Mouse (Mus musculus) lung, embryonic 16.5 days (tissue): ENCODE results near the gene Flywch2. TPM values are rescaled to one million over a fixed set of nuclear protein-coding genes. Genes with fewer than 3 reads are reported as not detected.

Experiments
- ATAC-seq: fragments of 200-750 bp; cut with Nextera tagmentation; 2 replicates; pipeline ENCODE4 v1.8.0; 2017; ENCODE audit warnings: low read depth, mild to moderate bottlenecking, moderate library complexity
- H3K27ac ChIP-seq: fragments of 300-500 bp; sonication (generic); 2 replicates; pipeline ENCODE4 v1.5.1; 2014; ENCODE audit warnings: mild to moderate bottlenecking, control low read depth, low read length
- H3K27me3 ChIP-seq: fragments of 300-500 bp; sonication (generic); 2 replicates; pipeline ENCODE4 v1.6.1; 2014; ENCODE audit warnings: low read depth, low read length, mixed read lengths; ENCODE audit not compliant: control insufficient read depth, insufficient read depth
- H3K36me3 ChIP-seq: fragments of 300-500 bp; sonication (generic); 2 replicates; pipeline ENCODE4 v1.6.1; 2014; ENCODE audit warnings: low read length; ENCODE audit not compliant: control insufficient read depth, insufficient read depth
- H3K4me1 ChIP-seq: fragments of 300-500 bp; sonication (generic); replicated peaks from 2 replicates; pipeline ENCODE4 v1.6.1; 2014; ENCODE audit warnings: low read length, mixed read lengths; ENCODE audit not compliant: control insufficient read depth, insufficient read depth
- H3K4me2 ChIP-seq: fragments of 300-500 bp; sonication (generic); 2 replicates; pipeline ENCODE4 v1.6.1; 2014; ENCODE audit warnings: low read depth, low read length, control low read depth
- H3K4me3 ChIP-seq: fragments of 300-500 bp; sonication (generic); 2 replicates; pipeline ENCODE4 v1.5.1; 2014; ENCODE audit warnings: mild to moderate bottlenecking, low read length, control low read depth
- H3K9ac ChIP-seq: fragments of 300-500 bp; sonication (generic); 2 replicates; pipeline ENCODE4 v1.6.1; 2014; ENCODE audit warnings: low read length, control low read depth
- H3K9me3 ChIP-seq: fragments of 300-500 bp; sonication (generic); 2 replicates; pipeline ENCODE4 v1.6.1; 2016; ENCODE audit warnings: low read length; ENCODE audit not compliant: control insufficient read depth
- WGBS: fragments of 180-500 bp; shearing (Covaris S2); extraction: QIAGEN DNeasy Blood & Tissue Kit; methylation state at CpG from one replicate; pipeline ENCODE4 v1.1.7; 2014; 5-methylcytosine and 5-hydroxymethylcytosine counted together
- polyA plus RNA-seq: library from polyadenylated mRNA; unstranded; fragments of >200 nt; fragmentation: Nextera tagmentation; extraction: Ambion mirVana; gene quantifications from 2 replicates; pipeline ENCODE4 v1.2.1, GENCODE M21; 2015

The Flywch2 gene
- polyA plus RNA-seq, 1 experiment from 2014 or later = 31.4 TPM

- no peak for ATAC-seq
- 46% methylated on average over 38 of the region's 38 CpGs for WGBS
- no peak overlapping the region for H3K9ac ChIP-seq
- no peak overlapping the region for H3K4me2 ChIP-seq
- H3K4me3 ChIP-seq = no peak overlapping the region
- peaks cover 60% of the 10 kb centered on the region for H3K27me3 ChIP-seq
- peaks cover 43% of the 10 kb centered on the region for H3K4me1 ChIP-seq
- H3K36me3 ChIP-seq = peaks cover 9% of the 10 kb centered on the region
- no peaks in the 10 kb centered on the region for H3K9me3 ChIP-seq
- H3K27ac ChIP-seq = no peak overlapping the region
Observed at GRCm38 (mm10) chr17:23741359-23742209, 44.3 kb downstream of the Flywch2 start.

- H3K36me3 ChIP-seq = peaks cover 15% of the 10 kb centered on the region
- H3K4me3 ChIP-seq = peak within 1 kb of the TSS; percentile 84
- H3K9me3 ChIP-seq = no peaks in the 10 kb centered on the region
- peak; percentile 44 for ATAC-seq
- peak within 1 kb of the TSS; percentile 88 for H3K27ac ChIP-seq
- peak within 1 kb of the TSS; percentile 85 for H3K9ac ChIP-seq
- H3K4me1 ChIP-seq = peaks cover 39% of the 10 kb centered on the region
- peaks cover 50% of the 10 kb centered on the region for H3K27me3 ChIP-seq
- H3K4me2 ChIP-seq = peak within 1 kb of the TSS; percentile 96
- 3% methylated on average over 13 of the region's 13 CpGs for WGBS
Observed at GRCm38 (mm10) chr17:23740598-23741021, 45.3 kb downstream of the Flywch2 start, which contains the start of gene Paqr4. Gene Paqr4 (minus strand): TSS chr17:23740867.

DNA sequence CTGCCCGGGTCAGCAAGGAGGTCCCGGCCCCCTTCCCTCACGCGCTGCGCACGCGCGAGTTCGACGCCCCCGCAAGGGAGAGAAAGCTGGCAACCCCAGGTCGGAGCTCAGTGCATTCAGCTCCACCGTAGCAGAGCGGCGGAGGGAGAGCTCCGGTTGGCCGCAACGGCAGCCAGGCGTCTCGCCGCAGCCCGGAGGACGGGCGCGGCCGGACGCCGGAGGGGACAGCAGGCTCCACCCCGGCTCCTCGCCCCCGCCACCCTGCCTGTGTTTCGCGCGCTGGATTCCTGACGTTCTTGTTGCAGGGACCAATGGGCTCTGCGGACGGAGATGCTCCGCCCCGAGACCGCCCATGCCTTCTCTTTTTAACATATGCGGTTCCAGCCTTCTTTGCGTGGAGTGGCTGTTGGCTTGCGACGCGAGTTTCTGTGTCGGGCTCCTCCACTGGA, 45.7 kb downstream of the Flywch2 start:
- Histone ChIP-seq H3K4me3 (peak overlapping the region; percentile 84), H3K9ac (peak overlapping the region; percentile 85), H3K36me3 (peaks cover 15% of the 10 kb centered on the region), H3K4me2 (peak overlapping the region; percentile 96), H3K9me3 (no peaks in the 10 kb centered on the region), H3K27me3 (peaks cover 46% of the 10 kb centered on the region), H3K27ac (peak overlapping the region; percentile 88), H3K4me1 (peaks cover 35% of the 10 kb centered on the region)
- WGBS = under 1% methylated on average over 45 of the region's 46 CpGs
- ATAC-seq = peak; percentile 91

DNA sequence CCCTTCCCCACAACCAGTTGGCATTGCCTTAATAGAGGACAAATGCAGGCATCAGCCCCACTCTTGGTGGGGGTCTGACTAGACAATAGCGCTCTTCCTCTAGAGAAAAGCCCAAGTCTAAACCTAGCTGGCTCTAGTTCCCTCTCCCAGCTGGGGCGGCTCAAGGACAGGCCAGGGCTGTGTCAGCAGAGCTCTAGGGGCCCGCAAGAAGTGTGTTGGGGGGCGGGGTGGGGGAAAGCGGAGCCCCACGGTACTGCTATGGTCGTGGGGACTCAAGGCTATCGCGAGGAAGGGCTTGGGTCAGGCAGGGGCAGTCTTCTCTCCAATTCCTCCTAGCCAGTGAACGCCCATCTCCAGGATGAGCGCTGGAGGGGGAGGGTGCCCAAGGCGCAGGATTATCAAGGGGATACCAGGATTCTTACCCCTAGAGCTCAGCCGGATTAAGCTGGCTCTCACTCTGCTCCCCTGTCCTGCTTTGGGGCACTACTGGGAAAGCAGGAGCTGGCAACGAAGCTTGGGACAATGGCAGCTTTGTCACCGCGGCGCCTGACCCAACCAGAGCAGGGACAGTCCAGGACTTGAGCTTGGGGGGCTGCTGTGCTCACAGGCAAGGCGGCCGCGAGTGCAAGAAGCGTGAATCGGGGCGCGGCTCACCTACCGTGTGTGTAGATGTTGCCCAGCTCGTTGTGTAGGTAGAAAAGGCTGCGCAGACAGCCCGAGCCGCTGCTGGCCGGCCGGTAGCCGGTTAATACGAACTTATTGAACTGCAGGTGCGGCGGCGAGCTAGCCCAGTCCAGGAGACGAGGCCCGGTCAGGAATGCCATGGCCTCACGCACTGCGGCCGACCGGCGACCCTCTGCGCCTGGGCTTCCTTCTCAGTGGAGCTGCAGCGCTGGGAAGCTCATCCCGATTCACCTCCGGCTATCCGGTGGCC, 46.4 kb downstream of the Flywch2 start:
- Histone ChIP-seq H3K27ac (peak overlapping the region; percentile 88), H3K4me3 (peak overlapping the region; percentile 84), H3K4me2 (peak overlapping the region; percentile 96), H3K9me3 (no peaks in the 10 kb centered on the region), H3K36me3 (peaks cover 15% of the 10 kb centered on the region), H3K27me3 (peaks cover 39% of the 10 kb centered on the region), H3K4me1 (peaks cover 33% of the 10 kb centered on the region), H3K9ac (peak overlapping the region; percentile 85)
- ATAC-seq = peak; percentile 51
- under 1% methylated on average over 46 of the region's 48 CpGs for WGBS

- Histone ChIP-seq H3K9me3 (no peaks in the 10 kb centered on the region), H3K27me3 (peaks cover 32% of the 10 kb centered on the region), H3K4me3 (peak overlapping the region; percentile 84), H3K36me3 (peaks cover 15% of the 10 kb centered on the region), H3K9ac (peak overlapping the region; percentile 85), H3K4me2 (peak overlapping the region; percentile 96), H3K27ac (peak overlapping the region; percentile 88), H3K4me1 (peaks cover 36% of the 10 kb centered on the region)
- 43% methylated on average over 2 of the region's 2 CpGs for WGBS
- no peak for ATAC-seq
Observed at GRCm38 (mm10) chr17:23738836-23739201, 47.1 kb downstream of the Flywch2 start.

DNA sequence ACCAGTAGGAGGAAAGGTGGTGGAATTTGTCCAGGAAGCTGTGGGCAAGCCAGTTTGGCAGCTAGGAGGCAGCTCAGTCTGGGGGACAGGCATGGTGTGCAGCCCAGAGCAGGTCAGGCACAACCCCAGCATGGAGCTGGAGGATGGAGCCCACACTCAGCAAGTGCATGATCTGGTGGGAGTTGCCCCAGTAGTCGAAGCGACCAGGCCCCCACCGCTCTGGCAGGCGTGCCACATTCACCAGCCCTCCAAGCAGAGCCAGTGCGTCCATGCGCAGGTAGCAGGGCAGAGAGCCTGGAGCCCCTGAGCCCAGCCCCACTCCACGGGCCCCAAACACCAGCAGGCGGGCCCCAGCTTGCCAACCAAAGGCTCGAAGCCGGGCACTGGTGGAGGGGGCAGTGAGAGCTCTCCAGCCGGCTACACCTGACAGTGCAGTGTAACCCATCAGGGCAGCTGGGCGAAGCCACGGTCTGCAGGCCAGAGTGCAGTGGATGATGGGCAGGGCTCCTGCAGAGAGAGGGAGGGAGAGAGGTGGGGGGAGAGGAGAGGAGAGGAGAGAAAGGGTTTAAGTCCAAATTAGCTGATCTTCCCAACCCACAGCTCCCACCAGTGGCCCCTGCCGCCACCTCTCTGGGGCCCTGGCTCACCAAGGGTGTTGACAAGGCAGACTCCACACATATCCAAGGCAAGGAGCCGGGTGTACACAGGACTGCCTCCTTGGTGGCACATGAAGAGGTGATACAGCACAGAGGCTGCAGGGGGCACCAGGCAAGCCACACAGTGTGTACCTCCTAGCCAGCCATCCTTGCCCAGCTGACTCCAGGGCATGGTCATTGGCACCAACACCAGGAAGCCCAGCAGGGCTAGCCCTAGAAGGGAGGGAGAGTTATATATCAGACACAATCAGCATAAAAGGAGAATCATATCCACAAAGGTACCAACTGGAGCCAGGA, 48.1 kb downstream of the Flywch2 start:
- peak overlapping the region; percentile 84 for H3K4me3 ChIP-seq
- peaks cover 22% of the 10 kb centered on the region for H3K27me3 ChIP-seq
- H3K27ac ChIP-seq = 0 out of 2 replicates have a peak overlapping the region, but pooled peaks have one; percentile 88
- WGBS = 63% methylated on average over 15 of the region's 15 CpGs
- H3K36me3 ChIP-seq = peaks cover 15% of the 10 kb centered on the region
- H3K4me2 ChIP-seq = peak overlapping the region; percentile 96
- H3K9me3 ChIP-seq = no peaks in the 10 kb centered on the region
- H3K9ac ChIP-seq = peak overlapping the region; percentile 32; the same call in 1 of the 2 replicates
- peaks cover 37% of the 10 kb centered on the region for H3K4me1 ChIP-seq
- ATAC-seq = no peak

- 40% methylated on average over 1 of the region's 1 CpGs for WGBS
- no peak overlapping the region for H3K9ac ChIP-seq
Observed at GRCm38 (mm10) chr17:23734341-23734740, 51.5 kb downstream of the Flywch2 start.

GRCm38 (mm10) chr17:23730441-23730840, 55.4 kb downstream of the Flywch2 start:
- no peaks in the 10 kb centered on the region for H3K9me3 ChIP-seq
- ATAC-seq = no peak
- no peak overlapping the region for H3K4me3 ChIP-seq
- no peak overlapping the region for H3K4me2 ChIP-seq
- WGBS = 56% methylated on average over 1 of the region's 1 CpGs
- H3K27ac ChIP-seq = no peak overlapping the region
- H3K36me3 ChIP-seq = no peaks in the 10 kb centered on the region; the same call in 1 of the 2 replicates
- H3K4me1 ChIP-seq = peaks cover 16% of the 10 kb centered on the region
- no peak overlapping the region for H3K9ac ChIP-seq
- no peaks in the 10 kb centered on the region for H3K27me3 ChIP-seq

More at GRCm38 (mm10) chr17:23734341-23734740, 51.5 kb downstream of the Flywch2 start:
- H3K27ac ChIP-seq = no peak overlapping the region
- H3K36me3 ChIP-seq = peaks cover 15% of the 10 kb centered on the region
- H3K4me3 ChIP-seq = no peak overlapping the region
- H3K27me3 ChIP-seq = no peaks in the 10 kb centered on the region
- no peaks in the 10 kb centered on the region for H3K9me3 ChIP-seq
- H3K4me2 ChIP-seq = no peak overlapping the region
- H3K4me1 ChIP-seq = peaks cover 23% of the 10 kb centered on the region
- peak; percentile 39 for ATAC-seq
